Mouse (Mus musculus) E14TG2a.4 (cell line): Measurements from ENCODE around the gene Stard10.

ENCODE experiments used
- CTCF ChIP-seq: conservative IDR thresholded peaks from 2 replicates; pipeline ENCODE4 v1.5.1; 2014; ENCODE audit warnings: low read length
- POU5F1 ChIP-seq: IDR thresholded peaks from 2 replicates; pipeline ENCODE4 v1.6.1; 2014; ENCODE audit warnings: low read length, borderline replicate concordance

DNA sequence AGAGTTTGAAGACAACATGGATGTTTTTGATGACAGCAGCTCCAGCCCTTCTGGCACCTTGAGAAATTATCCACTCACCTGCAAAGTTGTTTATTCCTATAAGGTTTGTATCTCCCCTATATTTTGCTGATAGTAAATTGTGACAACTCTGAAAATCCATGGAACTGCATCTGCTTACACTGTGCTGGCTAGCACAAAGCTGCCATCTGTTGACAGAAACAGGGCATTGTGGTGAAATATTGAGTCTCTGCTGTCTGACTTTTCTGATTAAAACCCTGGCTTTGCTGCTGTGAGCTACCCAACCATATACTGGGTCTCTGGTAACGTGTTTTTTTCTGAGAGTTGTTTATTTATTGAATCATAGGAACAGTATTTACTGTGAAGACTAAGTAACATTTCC lies 45.3 kb upstream of the Stard10 start:
- no peak for TF ChIP-seq CTCF
- TF ChIP-seq POU5F1, result no peak
